Mouse (Mus musculus) forebrain, embryonic 12.5 days (tissue): ENCODE measurements around the gene Yod1. TPM values are rescaled to one million over a fixed set of nuclear protein-coding genes. Genes with fewer than 3 reads are reported as not detected.

Experiments used
- ATAC-seq: fragments of 200-750 bp; cut with Nextera tagmentation; 2 replicates; pipeline ENCODE4 v1.8.0; 2017; ENCODE audit warnings: moderate TSS enrichment; ENCODE audit not compliant: low FRiP score
- H3K27ac ChIP-seq: fragments of 300-500 bp; sonication (generic); 2 replicates; pipeline ENCODE4 v1.5.1; 2016; ENCODE audit warnings: mild to moderate bottlenecking
- H3K27me3 ChIP-seq: fragments of 300-500 bp; sonication (generic); 2 replicates; pipeline ENCODE4 v1.6.1; 2016; ENCODE audit warnings: mild to moderate bottlenecking
- H3K36me3 ChIP-seq: fragments of 300-500 bp; sonication (generic); replicated peaks from 2 replicates; pipeline ENCODE4 v1.6.1; 2016; ENCODE audit warnings: mild to moderate bottlenecking
- H3K4me1 ChIP-seq: fragments of 300-500 bp; sonication (generic); 2 replicates; pipeline ENCODE4 v1.6.1; 2016
- H3K4me2 ChIP-seq: fragments of 300-500 bp; sonication (generic); 2 replicates; pipeline ENCODE4 v1.6.1; 2016; ENCODE audit warnings: mild to moderate bottlenecking, moderate library complexity
- H3K4me3 ChIP-seq: fragments of 300-500 bp; sonication (generic); replicated peaks from 2 replicates; pipeline ENCODE4 v1.5.1; 2016; ENCODE audit warnings: mild to moderate bottlenecking
- H3K9ac ChIP-seq: fragments of 300-500 bp; sonication (generic); 2 replicates; pipeline ENCODE4 v1.6.1; 2016; ENCODE audit warnings: mild to moderate bottlenecking
- H3K9me3 ChIP-seq: fragments of 300-500 bp; sonication (generic); 2 replicates; pipeline ENCODE4 v1.6.1; 2016
- whole genome bisulfite sequencing: fragments of 180-500 bp; shearing (Covaris S2); methylation state at CpG from one replicate; pipeline ENCODE4 v1.1.7; 2016; 5-methylcytosine and 5-hydroxymethylcytosine counted together
- polyA plus RNA-seq: library from polyadenylated mRNA; unstranded; fragments of >200 nt; fragmentation: Nextera tagmentation; extraction: Ambion mirVana; gene quantifications from 2 replicates; pipeline ENCODE4 v1.2.1, GENCODE M21; 2016

Yod1 gene
- polyA plus RNA-seq, 1 experiment from 2014 or later, result 18.9 TPM

- no peak for ATAC-seq
- Histone ChIP-seq H3K9ac (no peak overlapping the region), H3K4me1 (no peaks in the 10 kb centered on the region), H3K27ac (no peak overlapping the region), H3K4me2 (no peak overlapping the region), H3K9me3 (no peaks in the 10 kb centered on the region), H3K4me3 (no peak overlapping the region), H3K27me3 (no peaks in the 10 kb centered on the region), H3K36me3 (no peaks in the 10 kb centered on the region)
- 86% methylated on average over 3 of the region's 3 CpGs for WGBS
Observed at GRCm38 (mm10) chr1:130746819-130747218, 29.7 kb downstream of the Yod1 start.

- H3K4me1 ChIP-seq, result no peaks in the 10 kb centered on the region
- H3K9ac ChIP-seq, result no peak overlapping the region
- no peaks in the 10 kb centered on the region for H3K27me3 ChIP-seq
- WGBS, result 89% methylated on average over 9 of the region's 9 CpGs
- H3K4me2 ChIP-seq, result no peak overlapping the region
- H3K36me3 ChIP-seq, result no peaks in the 10 kb centered on the region
- no peak overlapping the region for H3K27ac ChIP-seq
- ATAC-seq, result no peak
- H3K9me3 ChIP-seq, result no peaks in the 10 kb centered on the region
- no peak overlapping the region for H3K4me3 ChIP-seq
Observed at GRCm38 (mm10) chr1:130759689-130760088, 42.6 kb downstream of the Yod1 start.

GRCm38 (mm10) chr1:130761597-130761996, 44.5 kb downstream of the Yod1 start:
- Histone ChIP-seq H3K4me3 (no peak overlapping the region), H3K9ac (no peak overlapping the region), H3K9me3 (no peaks in the 10 kb centered on the region), H3K27ac (no peak overlapping the region), H3K4me2 (no peak overlapping the region), H3K27me3 (no peaks in the 10 kb centered on the region), H3K36me3 (no peaks in the 10 kb centered on the region), H3K4me1 (no peaks in the 10 kb centered on the region)
- 73% methylated on average over 1 of the region's 1 CpGs for WGBS
- ATAC-seq, result no peak

DNA sequence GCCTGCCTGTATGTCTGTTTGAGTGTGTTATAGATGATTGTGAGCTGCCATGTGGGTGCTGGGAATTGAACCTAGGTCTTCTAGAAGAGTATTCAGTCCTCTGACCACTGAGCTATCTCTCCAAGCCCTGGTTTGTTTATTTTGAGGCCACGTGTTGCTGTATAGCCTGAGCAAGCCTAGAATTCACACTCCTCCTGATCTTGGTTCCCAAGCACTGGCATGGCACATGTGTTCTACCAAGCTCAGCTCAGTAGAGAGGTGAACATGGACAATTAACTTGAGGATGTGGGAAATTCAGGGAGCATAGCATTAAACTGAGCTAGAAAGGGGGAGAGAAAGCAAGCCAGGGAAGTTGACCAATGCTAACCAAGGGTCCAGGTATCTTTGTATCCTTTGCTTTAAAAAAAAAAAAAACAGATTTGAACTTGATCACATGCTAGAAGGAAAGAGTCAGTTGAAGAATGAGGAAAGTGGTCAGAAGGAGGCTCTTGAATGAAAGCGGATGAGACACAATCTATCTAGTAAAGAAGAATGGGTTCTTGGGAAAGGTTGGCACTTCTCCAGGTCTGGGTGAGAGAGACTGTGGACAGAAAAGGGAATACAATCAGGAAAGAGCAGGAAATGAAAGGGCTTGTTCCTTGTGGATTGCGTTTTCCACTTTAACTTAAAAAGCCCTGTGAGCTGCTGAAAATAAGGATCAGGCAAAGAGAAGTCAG, 45.1 kb downstream of the Yod1 start:
- no peak overlapping the region for H3K4me3 ChIP-seq
- no peaks in the 10 kb centered on the region for H3K36me3 ChIP-seq
- H3K27me3 ChIP-seq, result no peaks in the 10 kb centered on the region
- no peak overlapping the region for H3K4me2 ChIP-seq
- no peaks in the 10 kb centered on the region for H3K9me3 ChIP-seq
- no peaks in the 10 kb centered on the region for H3K4me1 ChIP-seq
- H3K27ac ChIP-seq, result no peak overlapping the region
- no peak overlapping the region for H3K9ac ChIP-seq
- no peak for ATAC-seq
- WGBS, result 83% methylated on average over 3 of the region's 3 CpGs

DNA sequence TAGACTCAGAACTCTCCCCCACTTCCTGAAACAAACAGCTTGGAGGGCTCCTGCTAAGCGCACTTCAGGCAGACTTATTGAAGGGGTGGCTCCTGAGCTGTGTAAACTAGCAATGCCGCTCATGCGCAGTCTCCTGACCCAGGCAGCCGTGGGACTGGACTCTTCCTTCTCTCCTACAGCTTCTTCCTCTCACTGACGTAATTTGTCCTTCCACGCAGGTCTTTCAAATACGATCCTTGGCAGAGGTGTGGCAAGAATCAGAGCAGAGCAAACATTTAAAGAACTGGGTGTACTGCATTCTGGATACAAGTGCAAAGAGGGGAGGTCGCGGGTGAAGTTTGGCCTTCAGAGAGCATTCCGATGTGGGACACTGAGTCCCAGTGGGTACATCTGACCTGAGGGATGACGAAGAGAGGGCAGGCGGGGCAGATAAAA, 46.9 kb downstream of the Yod1 start:
- ATAC-seq, result no peak
- no peak overlapping the region for H3K4me2 ChIP-seq
- no peaks in the 10 kb centered on the region for H3K36me3 ChIP-seq
- 92% methylated on average over 12 of the region's 12 CpGs for WGBS
- no peaks in the 10 kb centered on the region for H3K4me1 ChIP-seq
- H3K9ac ChIP-seq, result no peak overlapping the region
- no peak overlapping the region for H3K27ac ChIP-seq
- H3K4me3 ChIP-seq, result no peak overlapping the region
- no peaks in the 10 kb centered on the region for H3K9me3 ChIP-seq
- H3K27me3 ChIP-seq, result no peaks in the 10 kb centered on the region

GRCm38 (mm10) chr1:130767066-130767465, 49.9 kb downstream of the Yod1 start:
- WGBS, result 81% methylated on average over 5 of the region's 5 CpGs
- H3K4me1 ChIP-seq, result no peaks in the 10 kb centered on the region

DNA sequence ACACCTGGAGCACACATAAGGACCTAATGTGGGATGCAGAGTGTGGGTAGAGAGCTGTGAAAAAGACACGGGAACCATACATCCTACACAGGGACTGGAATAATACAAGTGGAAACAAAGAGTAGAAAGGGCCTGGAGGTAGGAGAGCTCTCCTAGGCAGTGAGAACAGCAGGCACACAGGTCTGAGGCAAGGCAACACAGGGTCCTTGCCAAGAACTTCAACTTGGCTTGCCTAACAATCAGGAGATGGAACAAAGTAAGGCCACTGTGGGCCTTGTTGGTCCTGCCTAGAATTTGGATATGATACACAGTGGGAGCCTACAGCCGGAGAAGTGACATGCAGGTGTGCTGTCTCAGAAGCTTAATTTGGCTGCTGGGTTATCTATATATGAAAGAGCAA, 52.8 kb downstream of the Yod1 start:
- no peaks in the 10 kb centered on the region for H3K36me3 ChIP-seq
- no peaks in the 10 kb centered on the region for H3K27me3 ChIP-seq
- H3K4me1 ChIP-seq, result no peaks in the 10 kb centered on the region
- H3K4me3 ChIP-seq, result no peak overlapping the region
- H3K9me3 ChIP-seq, result no peaks in the 10 kb centered on the region
- no peak overlapping the region for H3K4me2 ChIP-seq
- no peak for ATAC-seq
- WGBS, result 91% methylated on average over 2 of the region's 2 CpGs
- H3K9ac ChIP-seq, result no peak overlapping the region
- no peak overlapping the region for H3K27ac ChIP-seq

More at GRCm38 (mm10) chr1:130767066-130767465, 49.9 kb downstream of the Yod1 start:
- Histone ChIP-seq H3K27ac (no peak overlapping the region), H3K36me3 (no peaks in the 10 kb centered on the region), H3K9ac (no peak overlapping the region), H3K9me3 (no peaks in the 10 kb centered on the region), H3K4me2 (no peak overlapping the region), H3K4me3 (no peak overlapping the region), H3K27me3 (no peaks in the 10 kb centered on the region)
- ATAC-seq, result no peak

GRCm38 (mm10) chr1:130770487-130770886, 53.4 kb downstream of the Yod1 start:
- Histone ChIP-seq H3K9ac (no peak overlapping the region), H3K36me3 (no peaks in the 10 kb centered on the region), H3K4me1 (0 out of 2 replicates have a peak, but pooled peaks cover 3% of the 10 kb centered on the region), H3K9me3 (no peaks in the 10 kb centered on the region), H3K27ac (no peak overlapping the region), H3K27me3 (no peaks in the 10 kb centered on the region), H3K4me2 (no peak overlapping the region), H3K4me3 (no peak overlapping the region)
- 89% methylated on average over 4 of the region's 4 CpGs for WGBS
- no peak for ATAC-seq

- Histone ChIP-seq H3K27ac (no peak overlapping the region), H3K36me3 (no peaks in the 10 kb centered on the region), H3K4me1 (0 out of 2 replicates have a peak, but pooled peaks cover 3% of the 10 kb centered on the region), H3K4me3 (no peak overlapping the region), H3K27me3 (no peaks in the 10 kb centered on the region), H3K9me3 (no peaks in the 10 kb centered on the region), H3K4me2 (no peak overlapping the region), H3K9ac (no peak overlapping the region)
- 77% methylated on average over 3 of the region's 3 CpGs for WGBS
- ATAC-seq, result no peak
Observed at GRCm38 (mm10) chr1:130770981-130771494, 53.9 kb downstream of the Yod1 start.

Other genes starting within 250 kb of the Yod1 start
- gene Zp3r, start 87.7 kb upstream of the Yod1 start, polyA plus RNA-seq, result not detected in 2 replicates
- gene C4bp, start 55.7 kb upstream of the Yod1 start, polyA plus RNA-seq, result not detected in 2 replicates
- not detected in 2 replicates for gene Gm29427, start 1.5 kb upstream of the Yod1 start, polyA plus RNA-seq
- gene Pfkfb2, start 11.9 kb downstream of the Yod1 start, polyA plus RNA-seq, result 14.0 and 14.3 TPM in 2 replicates
- 0.33 and 0.45 TPM in 2 replicates for gene AA986860, start 14.6 kb downstream of the Yod1 start, polyA plus RNA-seq
- gene Fcamr, start 83.6 kb downstream of the Yod1 start, polyA plus RNA-seq, result not detected in 2 replicates
- gene Pigr, start 109.4 kb downstream of the Yod1 start, polyA plus RNA-seq, result not detected in 2 replicates
- not detected in 2 replicates for gene Fcmr, start 148.3 kb downstream of the Yod1 start, polyA plus RNA-seq
- not detected in 2 replicates for gene Il24, start 170.1 kb downstream of the Yod1 start, polyA plus RNA-seq
- not detected in 2 replicates for gene Il20, start 194.1 kb downstream of the Yod1 start, polyA plus RNA-seq
- gene Il19, start 222.8 kb downstream of the Yod1 start, polyA plus RNA-seq, result not detected in 2 replicates